Mouse (Mus musculus) hindbrain, embryonic 15.5 days (tissue): ENCODE measurements around the gene Gmeb1. TPM values are rescaled to one million over a fixed set of nuclear protein-coding genes. Genes with fewer than 3 reads are reported as not detected.

Experiments
- ATAC-seq: fragments of 200-750 bp; cut with Nextera tagmentation; 2 replicates; pipeline ENCODE4 v1.8.0; 2017; ENCODE audit warnings: low read depth, moderate number of reproducible peaks, moderate TSS enrichment; ENCODE audit not compliant: low FRiP score
- H3K27ac ChIP-seq: fragments of 300-500 bp; sonication (generic); replicated peaks from 2 replicates; pipeline ENCODE4 v1.5.1; 2015; ENCODE audit warnings: mild to moderate bottlenecking, inconsistent platforms
- H3K27me3 ChIP-seq: fragments of 300-500 bp; sonication (generic); 2 replicates; pipeline ENCODE4 v1.6.1; 2015; ENCODE audit warnings: control low read depth, inconsistent platforms
- H3K36me3 ChIP-seq: fragments of 300-500 bp; sonication (generic); 2 replicates; pipeline ENCODE4 v1.6.1; 2015; ENCODE audit warnings: control low read depth, inconsistent platforms
- H3K4me1 ChIP-seq: fragments of 300-500 bp; sonication (generic); replicated peaks from 2 replicates; pipeline ENCODE4 v1.6.1; 2015; ENCODE audit warnings: control low read depth, inconsistent platforms
- H3K4me2 ChIP-seq: fragments of 300-500 bp; sonication (generic); 2 replicates; pipeline ENCODE4 v1.6.1; 2015; ENCODE audit warnings: moderate library complexity, mild to moderate bottlenecking, inconsistent platforms
- H3K4me3 ChIP-seq: fragments of 300-500 bp; sonication (generic); 2 replicates; pipeline ENCODE4 v1.5.1; 2015; ENCODE audit warnings: mild to moderate bottlenecking, inconsistent platforms
- H3K9ac ChIP-seq: fragments of 300-500 bp; sonication (generic); 2 replicates; pipeline ENCODE4 v1.6.1; 2015; ENCODE audit warnings: inconsistent platforms
- H3K9me3 ChIP-seq: fragments of 300-500 bp; sonication (generic); 2 replicates; pipeline ENCODE4 v1.6.1; 2016; ENCODE audit warnings: control low read depth, inconsistent platforms
- WGBS: fragments of 180-500 bp; shearing (Covaris S2); methylation state at CpG from one replicate; pipeline ENCODE4 v1.1.7; 2015; 5-methylcytosine and 5-hydroxymethylcytosine counted together
- microRNA-seq: library from miRNA; unstranded; fragments of <30 nt; microRNA quantifications from one replicate; pipeline ENCODE4, GENCODE M21; 2016
- polyA plus RNA-seq: library from polyadenylated mRNA; unstranded; fragments of >200 nt; fragmentation: Nextera tagmentation; extraction: Ambion mirVana; gene quantifications from 2 replicates; pipeline ENCODE4 v1.2.1, GENCODE M21; 2015

The Gmeb1 gene
- polyA plus RNA-seq, 1 experiment from 2014 or later: 44.0 TPM

DNA sequence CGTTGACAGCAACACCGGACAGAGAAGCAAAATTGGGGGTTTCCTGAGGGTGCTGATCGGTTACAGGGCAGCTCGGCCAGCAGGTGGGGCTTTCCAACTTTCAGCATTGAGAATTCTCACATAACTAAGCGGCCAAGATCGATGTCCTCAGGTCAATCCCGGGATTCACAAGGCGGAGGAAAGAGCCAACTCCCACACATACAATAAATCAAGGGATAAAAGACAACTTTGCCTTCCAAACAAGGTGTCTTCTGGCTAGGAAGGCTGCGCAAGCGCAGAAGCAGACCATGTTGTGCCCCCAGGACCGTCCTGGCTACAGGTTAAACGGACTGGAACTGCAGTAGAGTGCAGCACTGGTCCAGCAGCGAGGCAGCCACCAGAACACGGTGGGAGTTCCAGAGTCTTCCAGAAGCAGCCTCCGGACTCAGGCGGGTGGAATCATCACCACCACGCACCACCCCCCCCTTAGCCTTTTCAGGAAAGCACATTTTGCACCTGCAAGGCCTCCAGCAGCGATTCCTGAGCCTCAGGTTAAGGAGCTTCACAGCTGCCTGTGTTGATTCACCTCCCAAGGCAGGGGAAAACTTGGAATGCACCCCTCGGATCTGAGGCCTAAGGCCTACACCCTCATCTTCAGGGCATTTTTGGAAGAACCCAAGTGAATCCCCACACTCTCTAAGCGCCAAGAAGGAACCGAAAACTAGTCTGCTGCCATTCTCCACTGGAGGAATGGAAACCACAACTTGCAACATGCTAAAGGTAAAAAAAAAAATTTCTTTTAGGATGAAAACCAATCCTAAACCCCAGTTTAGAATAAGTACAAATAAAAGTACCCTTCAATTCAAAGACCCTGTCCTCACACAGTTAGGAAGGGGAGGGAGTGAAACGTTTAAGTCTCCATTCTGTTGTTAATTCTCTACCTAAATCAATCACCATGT, 79.4 kb downstream of the Gmeb1 start:
- WGBS: 66% methylated on average over 22 of the region's 22 CpGs
- no peaks in the 10 kb centered on the region for H3K27me3 ChIP-seq
- H3K36me3 ChIP-seq: peaks cover 16% of the 10 kb centered on the region
- H3K27ac ChIP-seq: no peak overlapping the region
- H3K4me1 ChIP-seq: no peaks in the 10 kb centered on the region
- H3K4me3 ChIP-seq: no peak overlapping the region
- no peaks in the 10 kb centered on the region for H3K9me3 ChIP-seq
- no peak for ATAC-seq
- no peak overlapping the region for H3K9ac ChIP-seq
- no peak overlapping the region for H3K4me2 ChIP-seq

DNA sequence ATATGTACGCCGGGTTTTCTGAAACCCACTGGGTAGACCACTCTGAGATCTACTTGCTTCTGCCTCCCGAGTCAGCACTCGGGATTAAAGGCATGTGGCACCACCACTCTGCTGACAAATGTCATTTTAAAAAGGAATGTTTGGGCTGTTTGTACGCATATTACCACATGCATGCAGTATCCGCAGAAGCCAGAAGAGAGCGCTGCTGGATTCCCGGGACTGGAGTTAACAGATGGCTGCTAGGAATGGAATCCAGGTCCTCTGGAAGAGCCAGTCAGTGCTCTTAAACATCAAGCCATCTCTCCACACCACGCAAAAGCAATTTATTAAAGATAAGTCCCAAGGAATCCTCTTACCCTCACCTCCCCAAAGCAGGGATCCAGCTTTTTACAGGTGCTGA, 80.7 kb downstream of the Gmeb1 start:
- no peak for ATAC-seq
- Histone ChIP-seq H3K4me2 (no peak overlapping the region), H3K27ac (no peak overlapping the region), H3K9ac (no peak overlapping the region), H3K4me3 (no peak overlapping the region), H3K36me3 (peaks cover 13% of the 10 kb centered on the region), H3K27me3 (no peaks in the 10 kb centered on the region), H3K4me1 (no peaks in the 10 kb centered on the region), H3K9me3 (no peaks in the 10 kb centered on the region)
- WGBS: 75% methylated on average over 9 of the region's 9 CpGs

GRCm38 (mm10) chr4:132178630-132179059, 82.8 kb downstream of the Gmeb1 start:
- H3K4me2 ChIP-seq: no peak overlapping the region
- 11% methylated on average over 10 of the region's 10 CpGs for WGBS
- H3K4me1 ChIP-seq: no peaks in the 10 kb centered on the region
- H3K36me3 ChIP-seq: 0 out of 2 replicates have a peak, but pooled peaks cover 3% of the 10 kb centered on the region
- no peaks in the 10 kb centered on the region for H3K27me3 ChIP-seq
- no peak overlapping the region for H3K27ac ChIP-seq
- no peaks in the 10 kb centered on the region for H3K9me3 ChIP-seq
- H3K4me3 ChIP-seq: no peak overlapping the region
- peak; percentile 87 for ATAC-seq
- H3K9ac ChIP-seq: no peak overlapping the region

DNA sequence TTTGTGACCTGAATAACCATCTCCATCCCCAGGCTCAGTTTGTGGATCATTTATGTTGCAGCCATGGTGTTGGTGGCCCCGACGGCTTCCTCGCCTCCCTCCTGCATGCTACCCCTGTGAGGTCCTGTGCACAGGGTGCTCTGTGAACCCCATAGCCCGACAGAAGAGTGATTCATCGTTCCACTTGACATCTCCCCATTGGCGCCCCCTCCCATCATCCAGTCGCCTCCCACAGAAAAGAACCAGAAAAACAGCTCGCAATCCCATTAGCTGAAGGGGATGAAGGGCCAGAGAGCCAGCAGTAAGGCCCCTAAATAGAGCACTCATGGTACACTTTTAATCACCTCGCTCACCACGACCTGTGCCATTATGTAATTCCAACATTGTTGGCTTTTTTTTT, 84.9 kb downstream of the Gmeb1 start:
- H3K27me3 ChIP-seq: no peaks in the 10 kb centered on the region
- H3K27ac ChIP-seq: no peak overlapping the region
- H3K36me3 ChIP-seq: no peaks in the 10 kb centered on the region
- no peaks in the 10 kb centered on the region for H3K9me3 ChIP-seq
- WGBS: 49% methylated on average over 10 of the region's 10 CpGs
- ATAC-seq: no peak
- no peak overlapping the region for H3K9ac ChIP-seq
- H3K4me2 ChIP-seq: no peak overlapping the region
- peaks cover 4% of the 10 kb centered on the region; the same call in 1 of the 2 replicates for H3K4me1 ChIP-seq
- no peak overlapping the region for H3K4me3 ChIP-seq

Small RNAs within 50 kb of the gene (microRNA-seq; reads per million reads assigned to microRNA genes)
- gene Gm22033: not detected

Other genes starting within 250 kb of the Gmeb1 start
- not detected in 2 replicates for gene Gm10300, start 186.9 kb downstream of the Gmeb1 start, polyA plus RNA-seq
- 59.8 and 68.4 TPM in 2 replicates for gene Epb41, start 186.3 kb downstream of the Gmeb1 start, polyA plus RNA-seq
- 0.61 and 0.80 TPM in 2 replicates for gene Oprd1, start 117.1 kb downstream of the Gmeb1 start, polyA plus RNA-seq
- gene Ythdf2, start 49.3 kb downstream of the Gmeb1 start, polyA plus RNA-seq: 102 and 105 TPM in 2 replicates
- 41.8 and 42.3 TPM in 2 replicates for gene Taf12, start 12.8 kb upstream of the Gmeb1 start, polyA plus RNA-seq
- 3.1 and 3.4 TPM in 2 replicates for gene Rab42, start 41.8 kb upstream of the Gmeb1 start, polyA plus RNA-seq
- 71.9 and 80.2 TPM in 2 replicates for gene Trnau1ap, start 67.9 kb upstream of the Gmeb1 start, polyA plus RNA-seq
- gene Rcc1, start 92.0 kb upstream of the Gmeb1 start, polyA plus RNA-seq: 35.4 and 40.3 TPM in 2 replicates
- 8.0 and 8.1 TPM in 2 replicates for gene Phactr4, start 160.9 kb upstream of the Gmeb1 start, polyA plus RNA-seq
- 14.6 and 16.1 TPM in 2 replicates for gene Med18, start 202.3 kb upstream of the Gmeb1 start, polyA plus RNA-seq
- gene Sesn2, start 248.9 kb upstream of the Gmeb1 start, polyA plus RNA-seq: 11.1 and 11.5 TPM in 2 replicates